Mouse (Mus musculus) neural tube, embryonic 11.5 days (tissue): ENCODE measurements around the gene Ifna6. TPM values are rescaled to one million over a fixed set of nuclear protein-coding genes. Genes with fewer than 3 reads are reported as not detected.

Experiments used
- polyA plus RNA-seq: library from polyadenylated mRNA; unstranded; fragments of >200 nt; fragmentation: Nextera tagmentation; extraction: Ambion mirVana; gene quantifications from 2 replicates; pipeline ENCODE4 v1.2.1, GENCODE M21; 2014

Ifna6 gene
- polyA plus RNA-seq, 1 experiment from 2014 or later, result not detected

Other genes starting within 250 kb of the Ifna6 start
- gene Ifna9, start 235.0 kb upstream of the Ifna6 start, polyA plus RNA-seq, result not detected in 2 replicates
- gene Ifna12, start 224.0 kb upstream of the Ifna6 start, polyA plus RNA-seq, result not detected in 2 replicates
- not detected in 2 replicates for gene C87499, start 193.0 kb upstream of the Ifna6 start, polyA plus RNA-seq
- gene Ifna13, start 183.0 kb upstream of the Ifna6 start, polyA plus RNA-seq, result not detected in 2 replicates
- not detected in 2 replicates for gene Ifna16, start 150.5 kb upstream of the Ifna6 start, polyA plus RNA-seq
- gene Ifna2, start 143.5 kb upstream of the Ifna6 start, polyA plus RNA-seq, result not detected in 2 replicates
- not detected in 2 replicates for gene Ifnab, start 136.1 kb upstream of the Ifna6 start, polyA plus RNA-seq
- 1.9 and 2.1 TPM in 2 replicates for gene Gm26566, start 105.6 kb upstream of the Ifna6 start, polyA plus RNA-seq
- gene Klhl9, start 105.0 kb upstream of the Ifna6 start, polyA plus RNA-seq, result 151 and 152 TPM in 2 replicates
- gene Gm13271, start 72.5 kb upstream of the Ifna6 start, polyA plus RNA-seq, result 0.53 TPM in 1 of 2 replicates, not detected in the other
- gene Gm13283, start 67.3 kb upstream of the Ifna6 start, polyA plus RNA-seq, result not detected in 2 replicates
- 0.31 and 0.46 TPM in 2 replicates for gene Gm13290, start 53.6 kb upstream of the Ifna6 start, polyA plus RNA-seq
- not detected in 2 replicates for gene Gm13289, start 50.5 kb upstream of the Ifna6 start, polyA plus RNA-seq
- gene Gm13272, start 47.6 kb upstream of the Ifna6 start, polyA plus RNA-seq, result not detected in 2 replicates
- not detected in 2 replicates for gene Ifnz, start 45.3 kb upstream of the Ifna6 start, polyA plus RNA-seq
- gene Gm13276, start 41.7 kb upstream of the Ifna6 start, polyA plus RNA-seq, result not detected in 2 replicates
- gene Gm13277, start 38.8 kb upstream of the Ifna6 start, polyA plus RNA-seq, result not detected in 2 replicates
- not detected in 2 replicates for gene Gm13278, start 35.9 kb upstream of the Ifna6 start, polyA plus RNA-seq
- gene Gm13275, start 32.9 kb upstream of the Ifna6 start, polyA plus RNA-seq, result not detected in 2 replicates
- not detected in 2 replicates for gene Gm13279, start 30.0 kb upstream of the Ifna6 start, polyA plus RNA-seq
- gene Gm13285, start 27.8 kb upstream of the Ifna6 start, polyA plus RNA-seq, result 0.19 TPM in 1 of 2 replicates, not detected in the other
- gene Gm13287, start 24.2 kb upstream of the Ifna6 start, polyA plus RNA-seq, result not detected in 2 replicates
- not detected in 2 replicates for gene Gm13288, start 21.9 kb upstream of the Ifna6 start, polyA plus RNA-seq
- gene Ifna7, start 11.2 kb upstream of the Ifna6 start, polyA plus RNA-seq, result not detected in 2 replicates
- gene Ifna11, start 7.5 kb upstream of the Ifna6 start, polyA plus RNA-seq, result not detected in 2 replicates
- gene Ifna5, start 8.1 kb downstream of the Ifna6 start, polyA plus RNA-seq, result not detected in 2 replicates
- not detected in 2 replicates for gene Ifna4, start 14.4 kb downstream of the Ifna6 start, polyA plus RNA-seq
- not detected in 2 replicates for gene Ifna1, start 22.7 kb downstream of the Ifna6 start, polyA plus RNA-seq
- not detected in 2 replicates for gene Ifne, start 52.8 kb downstream of the Ifna6 start, polyA plus RNA-seq